ENCODE assay signal across 16 mouse cellular contexts in genomic region chr15:100527900-100528299, GRCm38 (mm10).
"Had no signal": no experiment of that assay in that cellular context is flagged by ENCODE, and none has a peak within 500 bp of the region (broad histone marks: within the 10 kb centered on the region; RNA-seq: fewer than 3 reads in every experiment).

No protein-coding gene starts in this region.

- H3K4me3 ChIP-seq: kidney, embryonic 15.5 days; limb, embryonic 12.5 days; limb, embryonic 15.5 days had no signal

- H3K27ac ChIP-seq: kidney, embryonic 15.5 days; limb, embryonic 12.5 days; limb, embryonic 15.5 days; liver, embryonic 14.5 days; macrophage had no signal

- DNase-seq: kidney, adult 8-10 months; kidney, postnatal 14 days; kidney, postnatal 4 days; left cerebral cortex, postnatal 4 days; liver, postnatal 0 days; lung, embryonic 14.5 days; midbrain, embryonic 14.5 days; thymus, postnatal 25 days had no signal

- H3K9me3 ChIP-seq: kidney, embryonic 15.5 days; limb, embryonic 12.5 days; limb, embryonic 15.5 days had no signal

- ATAC-seq: liver, postnatal 0 days; lung, postnatal 0 days had no signal

- H3K27me3 ChIP-seq: kidney, embryonic 15.5 days; limb, embryonic 12.5 days; limb, embryonic 15.5 days had no signal

- H3K4me2 ChIP-seq: kidney, embryonic 15.5 days; limb, embryonic 12.5 days; limb, embryonic 15.5 days; liver, embryonic 11.5 days; lung, embryonic 14.5 days; midbrain, embryonic 11.5 days had no signal

- H3K9ac ChIP-seq: kidney, embryonic 15.5 days; limb, embryonic 12.5 days; limb, embryonic 15.5 days; liver, embryonic 14.5 days; liver, postnatal 0 days; lung, embryonic 14.5 days had no signal

- H3K4me1 ChIP-seq: kidney, embryonic 15.5 days; limb, embryonic 12.5 days; limb, embryonic 15.5 days had no signal
